Mouse (Mus musculus): ENCODE data around the gene Ficd. TPM values are rescaled to one million over a fixed set of nuclear protein-coding genes. Genes with fewer than 3 reads are reported as not detected.

Ficd gene
- 1.2 and 1.3 TPM in 2 replicates for polyA plus RNA-seq (2012; rRNA removed)

DNA sequence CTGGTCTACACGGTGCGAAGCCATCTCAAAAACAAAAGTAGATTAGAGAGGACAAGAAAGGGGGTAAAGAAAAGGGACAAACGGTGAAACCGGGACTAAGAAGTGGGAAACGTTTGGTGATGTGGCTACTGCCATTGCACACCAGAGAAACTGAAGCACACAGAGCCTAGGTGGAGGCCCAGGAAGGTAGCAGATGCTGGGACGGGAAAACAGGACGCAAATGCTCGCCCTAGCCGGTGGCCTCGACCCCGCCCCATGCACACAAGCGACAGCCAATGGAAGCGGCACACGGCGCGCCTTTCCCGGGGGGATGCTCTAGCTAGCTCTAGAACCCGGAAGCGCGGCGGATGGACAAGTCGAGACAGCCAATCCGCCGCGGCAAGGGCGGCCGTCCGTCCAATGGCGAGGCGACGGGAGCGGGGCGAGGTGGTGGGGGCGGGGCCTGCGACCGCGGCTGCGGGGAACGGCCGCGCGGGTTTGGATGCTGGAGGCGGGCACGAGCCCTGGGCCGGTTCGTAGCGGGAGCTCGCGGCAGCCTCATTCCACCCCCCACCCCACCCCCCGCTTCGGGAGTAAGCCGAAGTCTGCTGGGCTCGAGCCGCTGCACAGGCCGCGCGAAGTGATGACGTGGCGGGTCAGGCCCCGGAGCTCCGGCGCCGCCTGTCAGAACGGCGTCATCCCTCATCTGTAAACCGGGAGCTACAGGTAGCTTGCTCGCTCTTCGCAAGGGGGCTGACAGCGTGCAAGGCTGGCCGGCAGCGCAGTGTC, at the start of gene Ficd:
Gene Ficd, plus strand, starts transcription at position 459 of the 768 bp plus-strand sequence.

GRCm38 (mm10) chr5:113724446-113724845, 11.2 kb upstream of the Ficd start, which contains the start of gene 1700069L16Rik:
TSS of gene 1700069L16Rik (minus strand) at chr5:113724772.

DNA sequence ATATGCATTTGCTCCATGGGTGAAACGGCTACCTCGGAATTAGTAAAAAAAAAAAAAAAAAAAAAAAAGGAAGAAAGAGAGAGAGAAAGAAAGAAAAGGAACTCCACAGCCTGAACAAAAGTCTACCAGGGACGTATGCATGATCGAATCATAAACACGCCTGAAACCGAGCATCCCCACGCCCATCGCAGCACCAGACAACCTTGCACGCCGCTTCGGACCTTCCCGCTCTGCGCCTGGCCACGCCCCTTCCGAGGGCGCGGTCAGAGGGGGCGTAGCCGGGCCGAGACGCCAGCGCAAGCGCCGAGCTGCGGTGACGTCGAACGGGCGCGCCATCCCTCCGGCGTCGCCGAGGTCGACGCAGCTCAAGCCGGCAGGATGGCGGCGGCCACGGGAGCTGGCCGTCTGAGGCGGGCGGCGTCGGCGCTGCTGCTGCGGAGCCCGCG, 36.9 kb downstream of the Ficd start, which contains the start of the genes Sart3 and Iscu:
Gene Sart3, minus strand, starts transcription at position 61 of the 446 bp plus-strand sequence.
Gene Iscu, plus strand, starts transcription at position 299 of the 446 bp plus-strand sequence.

Other genes starting within 250 kb of the Ficd start
- 0.02 and 0.03 TPM in 2 replicates for gene Wscd2, start 245.5 kb upstream of the Ficd start, polyA plus RNA-seq (2012; rRNA removed)
- 1.0 and 1.5 TPM in 2 replicates for gene Cmklr1, start 85.4 kb upstream of the Ficd start, polyA plus RNA-seq (2012; rRNA removed)
- not detected in 2 replicates for gene 1700069L16Rik, start 11.0 kb upstream of the Ficd start, polyA plus RNA-seq (2012; rRNA removed)
- 14.1 and 16.3 TPM in 2 replicates for gene Sart3, start 36.7 kb downstream of the Ficd start, polyA plus RNA-seq (2012; rRNA removed)
- 63.1 and 64.8 TPM in 2 replicates for gene Iscu, start 36.9 kb downstream of the Ficd start, polyA plus RNA-seq (2012; rRNA removed)
- 0.73 and 1.1 TPM in 2 replicates for gene Tmem119, start 64.7 kb downstream of the Ficd start, polyA plus RNA-seq (2012; rRNA removed)
- 7.0 and 7.7 TPM in 2 replicates for gene Selplg, start 96.8 kb downstream of the Ficd start, polyA plus RNA-seq (2012; rRNA removed)
- 25.3 and 27.4 TPM in 2 replicates for gene Coro1c, start 173.0 kb downstream of the Ficd start, polyA plus RNA-seq (2012; rRNA removed)